Mouse (Mus musculus) erythroid progenitor cell, adult 5-6 weeks (primary cell): ENCODE measurements around the gene Gm20388. TPM values are rescaled to one million over a fixed set of nuclear protein-coding genes. Genes with fewer than 3 reads are reported as not detected.

ENCODE experiments used
- ATAC-seq: replicated peaks from 2 replicates; pipeline ENCODE4 v1.8.0; 2016; ENCODE audit warnings: moderate number of reproducible peaks, mild to moderate bottlenecking, moderate TSS enrichment, inconsistent platforms; ENCODE audit not compliant: poor library complexity, low FRiP score, severe bottlenecking
- total RNA-seq, 2 experiments: library from RNA; stranded (forward) in 1 of 2; stranded (reverse) in 1 of 2; fragments of 150-400 nt in 1 of 2; fragments of 186-747, 209-891 nt in 1 of 2; gene quantifications; 2 replicates each; pipeline versions ENCODE4 v1.2.3 to v1.2.4; 2015 to 2017; ENCODE audit warnings: low replicate concordance in 2 of 2

The Gm20388 gene
- total RNA-seq, 2 experiments from 2014 or later = 4.2 TPM; not detected in 1

DNA sequence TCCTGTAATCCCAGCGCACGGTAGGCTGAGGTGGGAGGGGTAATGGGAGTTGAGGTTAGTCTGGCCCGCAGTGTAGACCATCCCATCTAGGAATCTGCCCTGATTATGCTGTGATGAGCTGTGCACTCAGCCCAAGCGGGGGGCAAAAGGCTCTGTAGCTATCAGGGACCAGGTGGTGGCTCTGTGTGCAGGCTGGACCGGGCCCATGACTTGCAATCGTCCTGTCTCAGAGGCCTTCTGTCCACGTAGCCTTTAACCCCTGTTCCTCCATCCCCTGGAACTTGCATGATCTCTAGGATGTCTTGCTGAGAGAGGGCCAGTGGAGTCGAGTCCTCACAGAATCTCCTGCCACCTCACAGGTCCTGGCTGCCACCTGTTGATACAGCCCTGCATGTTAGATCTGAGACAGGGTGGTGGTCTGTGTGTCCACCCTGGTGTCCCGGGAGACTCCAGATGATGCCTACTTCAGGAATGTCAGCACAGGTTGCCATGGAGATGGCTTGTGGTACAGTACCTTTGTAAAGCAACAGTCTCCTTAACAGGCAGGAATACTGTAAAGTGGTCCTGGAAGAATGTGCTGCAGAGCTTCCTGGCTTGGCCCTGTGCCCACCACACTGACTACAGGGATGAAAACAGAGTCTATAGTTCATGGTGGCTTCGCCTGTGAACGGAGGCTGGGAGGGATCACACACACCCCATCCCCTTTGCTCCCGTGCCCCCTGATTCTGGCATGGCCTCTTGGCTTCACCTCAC, 4372.4 kb downstream of the Gm20388 start:
- no peak for ATAC-seq

DNA sequence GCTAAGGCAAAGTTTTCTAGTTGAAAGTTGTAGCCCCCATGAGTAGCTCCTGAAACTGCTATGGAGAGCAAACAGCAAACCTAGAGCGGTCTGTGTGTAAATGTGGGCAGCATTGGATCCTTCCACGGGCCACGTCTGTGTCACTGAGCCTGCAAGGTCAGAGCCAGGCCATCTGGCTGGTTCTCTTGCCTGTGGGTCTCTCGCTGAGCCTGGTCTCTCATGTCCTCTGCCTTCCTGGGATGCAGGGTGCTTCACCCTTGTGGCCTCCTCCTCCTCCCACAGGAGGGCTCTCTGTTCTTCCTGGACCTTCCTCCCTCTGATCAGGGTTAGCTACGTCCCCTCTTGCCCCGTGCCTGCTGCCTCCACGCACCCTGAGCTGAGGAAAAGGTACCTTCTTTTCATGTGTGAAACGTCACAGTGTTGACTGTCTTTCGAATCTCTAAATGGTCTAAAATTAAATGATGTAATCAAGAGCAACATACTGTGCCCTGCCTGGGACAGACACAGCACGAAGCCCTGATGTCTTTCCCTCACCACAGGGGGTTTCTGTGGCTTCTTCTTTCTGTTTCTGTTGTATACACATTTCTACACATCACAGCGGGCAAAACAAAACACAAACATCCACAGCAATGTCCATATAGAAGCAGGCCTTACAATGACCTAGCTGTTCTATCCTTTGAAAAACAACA, 4373.1 kb downstream of the Gm20388 start:
- ATAC-seq = no peak

DNA sequence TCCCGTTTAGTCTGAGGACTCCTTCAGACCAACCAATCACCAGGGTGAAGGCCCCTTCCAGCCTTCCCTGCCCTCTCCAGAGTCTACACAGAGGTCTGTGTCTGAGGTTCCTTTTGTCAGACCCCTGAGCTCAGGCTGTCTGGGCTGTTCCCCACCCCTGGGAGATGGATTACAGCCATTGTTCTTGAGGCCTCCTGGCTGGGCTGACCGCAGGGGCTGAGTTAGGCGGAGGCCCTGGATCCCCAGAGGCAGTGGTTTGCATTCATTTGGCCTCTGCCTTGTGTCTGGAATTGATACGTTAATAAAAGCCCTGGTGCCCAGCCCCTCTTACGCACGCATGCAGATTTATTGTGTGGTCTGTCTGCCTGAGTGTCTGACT, 4373.7 kb downstream of the Gm20388 start:
- no peak for ATAC-seq

DNA sequence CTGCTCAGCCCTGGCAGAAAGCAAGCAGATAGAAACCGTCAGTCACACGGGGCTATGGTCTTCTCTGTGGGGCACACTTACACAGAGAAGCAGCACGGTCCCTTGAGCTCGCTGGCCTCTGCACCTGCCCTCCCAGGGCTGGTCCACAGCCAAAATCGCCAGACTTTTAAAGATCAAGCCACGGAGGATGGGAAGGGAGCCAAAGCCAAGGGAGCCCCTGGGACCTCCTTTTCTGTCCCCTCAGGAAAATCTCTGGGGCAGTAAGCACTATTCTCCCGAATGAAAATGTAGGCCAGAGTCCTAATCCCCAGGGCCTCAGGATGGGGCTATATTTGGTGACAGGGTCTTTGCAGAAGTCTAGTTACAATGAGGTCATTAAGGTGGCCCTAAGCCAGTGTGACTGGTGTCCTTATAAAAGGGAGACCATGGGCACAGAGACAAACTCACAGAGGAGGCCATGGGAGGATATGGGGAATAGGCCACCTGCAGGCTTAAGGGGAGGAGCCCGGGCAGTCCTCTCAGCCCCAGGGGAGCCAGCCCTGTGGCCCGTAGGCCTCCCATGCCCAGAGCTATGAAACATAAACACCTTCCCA, 4374.4 kb downstream of the Gm20388 start:
- ATAC-seq = no peak

DNA sequence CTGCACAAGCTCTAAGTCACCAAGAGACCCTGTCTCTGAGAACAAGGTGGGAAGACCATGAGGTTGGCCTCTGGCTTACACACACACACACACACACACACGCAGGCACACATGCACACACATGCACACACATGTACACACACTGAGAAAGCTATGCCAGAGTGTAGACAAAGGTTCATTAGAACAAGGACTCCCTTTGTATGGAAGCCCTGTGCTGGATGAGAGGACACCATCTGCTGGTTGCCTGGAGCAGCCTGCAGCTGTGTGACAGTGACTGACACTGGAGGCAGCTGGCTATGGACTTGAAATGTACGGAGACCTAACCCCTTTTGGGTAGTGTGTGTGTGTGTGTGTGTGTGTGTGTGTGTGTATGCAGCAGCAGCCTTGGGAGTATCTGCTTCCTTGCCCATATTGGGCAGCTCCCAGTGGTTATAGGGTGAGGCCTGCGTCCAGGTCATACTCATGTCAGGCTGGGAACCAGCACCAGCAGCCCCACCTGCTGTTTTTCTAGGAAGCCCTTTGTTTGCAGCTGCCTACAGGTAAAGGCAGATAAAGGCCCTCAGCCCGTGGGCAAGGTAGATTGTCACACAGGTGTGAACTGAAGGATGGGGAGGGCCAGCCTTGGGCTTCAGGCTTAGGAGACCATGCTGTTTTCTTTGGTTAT, 4376.0 kb downstream of the Gm20388 start:
- no peak for ATAC-seq

DNA sequence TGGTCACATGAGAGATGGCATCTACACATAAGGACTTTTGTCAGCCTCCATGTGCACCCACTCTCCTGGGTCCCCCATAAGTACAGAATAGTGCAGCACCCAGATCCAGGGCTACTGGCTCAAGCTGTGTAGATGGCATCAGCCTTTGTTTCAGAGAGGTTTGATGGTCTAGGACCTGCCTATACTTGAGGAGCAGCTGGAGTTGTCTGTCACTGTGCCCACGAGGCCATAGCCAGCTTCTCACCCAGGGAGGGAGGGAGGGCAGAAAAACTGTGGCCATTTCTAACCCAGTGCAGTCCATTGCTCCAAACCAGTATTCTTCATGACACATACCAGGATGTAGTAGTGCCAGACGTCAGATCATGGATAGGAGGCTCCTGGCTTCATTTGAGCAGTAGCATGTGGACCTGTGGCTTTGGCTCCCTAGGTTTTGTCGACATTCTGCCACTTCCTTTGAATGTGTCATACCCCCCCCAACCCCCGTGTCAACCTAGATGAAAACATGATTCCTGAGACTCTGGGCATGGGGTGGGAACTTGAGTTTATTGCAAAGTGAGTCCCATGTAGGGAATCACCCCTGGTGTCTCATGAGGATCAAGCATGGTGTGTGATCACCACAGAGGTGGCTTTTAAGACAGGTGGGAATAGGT, 4377.7 kb downstream of the Gm20388 start:
- no peak for ATAC-seq

DNA sequence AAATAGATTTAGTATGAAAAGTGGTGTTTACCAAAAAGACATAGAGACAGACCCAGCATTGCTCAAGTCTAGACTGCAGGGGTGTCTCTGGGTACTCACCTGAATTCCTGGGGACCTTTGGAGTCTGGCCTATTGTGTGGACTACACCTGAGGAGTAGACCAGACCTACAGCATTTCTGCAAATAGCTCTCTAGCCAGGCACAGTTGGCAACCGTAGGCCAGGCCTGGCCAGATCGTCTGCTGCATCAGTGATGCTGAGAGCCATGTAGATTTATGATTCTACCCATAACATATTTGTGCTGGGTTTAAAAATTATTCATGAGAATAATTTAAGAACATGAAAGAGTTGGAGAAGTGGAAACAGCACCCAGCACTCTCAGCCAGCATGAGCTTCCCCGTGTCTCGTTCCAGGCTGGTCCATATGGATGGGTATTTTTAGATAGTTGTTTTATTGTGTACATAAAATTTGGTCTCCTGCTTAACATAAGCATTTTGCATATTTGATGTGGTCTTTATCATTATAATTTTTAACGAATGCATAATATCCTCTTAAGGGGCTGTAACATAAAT, 4378.9 kb downstream of the Gm20388 start:
- no peak for ATAC-seq

DNA sequence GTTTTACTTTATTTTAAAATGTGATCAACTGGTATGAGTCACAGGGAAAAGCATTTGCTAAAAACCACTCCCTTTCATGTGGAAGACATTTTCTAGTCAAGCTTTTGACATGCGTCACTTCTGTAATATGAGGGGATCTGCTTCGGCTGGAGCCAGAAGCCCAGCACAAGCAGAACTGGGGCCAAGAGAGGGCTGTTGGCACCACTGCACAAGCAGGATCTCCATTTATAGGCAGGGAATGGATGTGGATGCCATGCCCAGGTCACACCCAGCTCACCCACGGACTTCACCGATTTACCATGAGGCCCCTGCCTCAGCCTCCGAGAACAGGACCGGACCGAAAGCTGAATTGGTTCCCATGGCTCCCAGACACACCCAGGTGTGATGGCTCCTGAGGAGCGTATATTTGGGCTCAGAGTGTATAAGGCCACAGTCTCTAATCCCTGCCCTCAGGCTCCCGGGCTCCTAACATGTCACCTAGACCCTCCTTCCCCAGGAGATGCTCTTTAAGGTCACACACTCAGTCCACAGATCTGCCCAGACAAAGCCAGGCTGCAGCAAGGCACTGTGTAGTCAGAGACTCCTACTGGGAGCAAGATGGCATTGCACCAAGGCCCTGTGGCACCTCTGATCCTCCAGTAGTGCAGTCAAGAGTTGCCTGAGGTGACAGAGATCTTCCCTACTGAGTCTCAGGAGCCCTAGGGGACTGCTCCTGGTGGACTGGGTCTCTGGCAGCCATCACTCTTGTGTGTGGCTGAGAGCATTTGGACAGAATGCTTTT, 4380.5 kb downstream of the Gm20388 start:
- ATAC-seq = no peak

DNA sequence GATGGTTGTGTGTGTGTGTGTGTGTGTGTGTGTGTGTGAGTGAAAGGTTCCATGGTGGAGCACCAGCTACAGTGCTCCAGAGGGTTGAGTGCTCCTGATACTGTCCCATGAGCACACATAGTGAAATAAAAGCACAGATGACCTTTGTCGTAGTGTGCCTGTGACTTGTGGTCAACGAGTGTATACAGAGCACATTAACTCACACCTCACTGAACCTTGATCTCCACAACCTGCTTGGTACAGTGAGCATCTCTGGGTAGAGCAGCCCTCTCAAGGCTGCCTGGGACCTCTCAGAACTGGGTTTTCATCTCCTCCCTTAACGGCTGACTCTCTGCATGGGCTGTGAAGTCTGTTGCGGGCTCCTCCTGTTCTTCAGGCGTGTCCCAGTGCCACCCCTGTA, 4381.1 kb downstream of the Gm20388 start:
- ATAC-seq = no peak

DNA sequence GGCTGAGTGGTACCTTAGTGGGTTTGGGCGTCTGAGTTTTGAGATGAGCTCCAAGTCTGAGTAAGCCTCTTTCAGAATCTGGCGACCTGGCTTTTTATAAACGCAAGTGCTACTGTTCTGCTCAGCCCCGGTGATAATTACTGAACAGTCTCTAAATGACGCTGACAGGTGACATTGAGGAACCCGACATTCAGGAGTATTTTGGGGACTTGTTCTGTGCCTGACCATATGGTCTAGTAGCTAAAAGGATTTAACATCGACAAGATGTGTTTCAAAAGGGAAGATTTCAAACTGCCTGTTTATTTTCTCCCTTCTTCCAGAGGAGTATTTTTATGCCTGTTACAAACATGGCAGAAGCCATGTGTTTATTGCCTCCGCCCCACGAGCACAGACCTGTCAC, 4382.3 kb downstream of the Gm20388 start:
- ATAC-seq = no peak

DNA sequence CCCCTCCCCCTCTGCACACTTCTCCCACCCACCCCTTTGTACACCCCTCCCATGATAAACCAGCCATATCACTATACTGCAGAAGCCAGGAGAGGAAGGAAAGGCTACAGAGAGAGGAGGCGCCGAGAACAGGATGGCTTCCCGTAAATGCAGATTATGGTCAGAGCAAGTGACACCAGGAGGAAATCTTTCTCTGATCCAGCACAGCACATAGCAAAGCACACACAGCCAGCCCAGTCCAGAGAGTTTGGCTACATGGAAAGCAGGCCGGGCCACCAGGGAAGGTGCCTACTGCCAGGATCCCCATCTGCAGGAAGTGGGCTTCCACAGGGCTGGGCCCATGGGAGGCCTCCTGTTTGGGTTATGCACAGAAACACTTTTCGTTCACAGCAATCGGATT, 4383.8 kb downstream of the Gm20388 start:
- no peak for ATAC-seq

DNA sequence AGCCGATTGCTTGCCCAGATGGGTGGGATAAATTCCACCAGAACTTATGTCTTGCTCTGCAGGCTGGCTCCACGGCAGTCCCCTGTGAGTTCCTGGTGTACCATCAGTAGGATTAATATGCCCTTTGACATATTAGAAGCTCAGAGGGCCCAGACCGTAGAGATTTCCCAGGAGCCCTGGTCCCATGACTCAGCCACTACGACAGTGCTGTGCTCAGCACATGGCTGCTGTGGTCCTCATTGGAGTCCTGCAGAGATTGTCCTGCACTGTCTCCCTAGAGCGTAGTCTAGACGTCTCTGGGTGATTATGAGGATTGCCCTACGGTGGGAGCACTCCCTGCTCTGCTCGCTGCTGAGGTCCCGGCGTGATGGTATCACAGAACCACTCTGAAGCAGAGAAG, 4384.3 kb downstream of the Gm20388 start:
- no peak for ATAC-seq

DNA sequence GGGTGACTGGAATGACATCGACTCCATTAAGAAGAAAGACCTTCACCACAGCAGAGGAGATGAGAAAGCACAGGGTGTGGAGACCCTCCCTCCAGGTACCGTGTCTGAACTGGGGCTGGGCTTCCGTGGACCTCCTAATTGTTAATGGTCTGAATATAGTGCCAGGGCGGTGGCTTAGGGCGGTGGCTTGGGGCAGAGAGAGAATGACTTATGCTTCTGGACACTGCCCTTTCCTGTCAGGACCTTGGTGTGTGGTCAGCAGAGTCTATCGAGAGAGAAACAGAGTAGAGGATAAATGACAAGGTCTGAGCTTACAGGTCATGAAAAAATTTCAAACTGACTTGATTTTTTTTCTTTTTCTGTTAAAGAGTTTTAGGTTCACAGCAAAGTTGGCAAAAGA, 4384.7 kb downstream of the Gm20388 start:
- no peak for ATAC-seq

DNA sequence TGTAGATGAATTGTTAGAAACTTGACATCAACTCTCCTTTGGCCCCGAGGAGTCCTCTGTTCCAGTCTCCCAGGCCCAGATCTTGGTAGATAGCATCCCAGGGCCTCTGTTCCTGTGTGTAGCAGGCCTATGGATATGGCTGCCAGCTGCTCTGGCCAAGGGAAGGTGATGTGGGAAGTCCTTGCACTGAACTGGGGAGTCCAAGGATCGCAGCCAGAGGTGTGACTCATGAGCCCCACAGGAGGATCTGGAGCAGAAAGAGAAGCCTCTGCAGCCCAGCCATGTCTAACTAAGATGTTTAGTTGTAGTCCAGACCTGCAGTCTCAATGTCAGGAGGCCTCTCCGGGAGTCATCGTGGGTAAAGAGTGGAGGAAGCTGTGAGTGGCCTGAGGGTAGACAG, 4390.9 kb downstream of the Gm20388 start:
- no peak for ATAC-seq

DNA sequence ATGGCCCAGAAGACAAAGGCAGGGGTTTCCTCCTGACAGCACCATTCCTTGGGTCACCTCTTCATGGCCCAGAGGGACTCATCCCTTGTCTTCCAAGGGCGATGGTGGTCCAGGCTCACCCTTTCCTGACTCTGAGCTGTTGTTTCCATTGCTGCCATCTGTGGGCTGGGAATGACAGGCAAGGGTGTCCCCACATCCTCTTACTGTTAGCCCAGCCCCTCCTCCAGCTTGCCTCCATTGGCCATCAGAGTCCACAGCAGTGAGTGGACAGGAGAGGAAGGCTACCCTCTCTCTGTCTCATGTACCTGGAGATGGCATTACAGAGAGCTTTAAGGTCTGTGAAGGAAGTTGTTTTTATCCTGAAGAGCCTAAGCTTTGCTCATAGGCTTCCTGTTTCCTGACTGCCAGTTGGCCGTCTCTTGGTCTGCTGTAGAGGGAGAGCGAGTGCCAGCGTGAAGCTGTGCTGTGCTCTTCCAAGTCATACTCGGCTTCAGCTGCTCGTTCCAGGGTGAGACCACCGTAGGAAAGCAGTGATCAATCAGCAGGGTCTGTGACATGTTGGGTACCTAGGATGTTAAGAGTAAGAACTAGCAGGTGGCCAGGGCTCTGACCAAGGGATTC, 4391.4 kb downstream of the Gm20388 start:
- no peak for ATAC-seq

DNA sequence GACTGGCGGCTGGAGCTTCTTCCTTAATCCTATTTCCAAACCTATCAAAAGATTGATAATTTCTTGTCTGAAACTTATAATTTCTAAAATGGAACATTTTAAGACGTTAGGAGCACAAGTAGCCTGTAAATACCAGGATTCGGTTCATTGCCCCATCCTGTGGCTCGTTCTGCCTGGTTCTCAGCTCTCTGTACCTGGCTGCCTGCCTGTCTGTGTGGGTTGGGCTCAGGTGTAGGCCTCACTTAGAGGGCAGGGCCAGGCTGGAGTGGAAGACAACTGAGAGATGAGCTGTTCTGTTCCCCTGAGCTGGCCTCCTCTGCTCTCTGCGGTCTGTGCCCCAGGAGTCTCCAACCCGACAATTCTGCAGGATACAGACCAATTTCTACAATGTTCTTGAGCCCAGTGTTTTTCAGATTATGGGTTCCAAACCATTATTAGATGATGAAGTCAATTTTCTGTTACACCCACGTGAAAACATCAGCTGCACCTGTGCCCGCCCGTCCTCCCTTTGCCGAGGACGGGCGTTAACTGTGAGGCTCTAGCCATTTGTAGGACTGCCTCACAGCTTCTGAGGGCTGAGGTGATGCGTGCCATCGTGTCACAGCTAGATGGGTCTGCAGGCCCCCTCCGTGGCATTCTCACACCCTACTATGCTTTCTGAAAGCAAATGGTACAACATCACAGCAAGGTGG, 4392.7 kb downstream of the Gm20388 start:
- ATAC-seq = no peak

DNA sequence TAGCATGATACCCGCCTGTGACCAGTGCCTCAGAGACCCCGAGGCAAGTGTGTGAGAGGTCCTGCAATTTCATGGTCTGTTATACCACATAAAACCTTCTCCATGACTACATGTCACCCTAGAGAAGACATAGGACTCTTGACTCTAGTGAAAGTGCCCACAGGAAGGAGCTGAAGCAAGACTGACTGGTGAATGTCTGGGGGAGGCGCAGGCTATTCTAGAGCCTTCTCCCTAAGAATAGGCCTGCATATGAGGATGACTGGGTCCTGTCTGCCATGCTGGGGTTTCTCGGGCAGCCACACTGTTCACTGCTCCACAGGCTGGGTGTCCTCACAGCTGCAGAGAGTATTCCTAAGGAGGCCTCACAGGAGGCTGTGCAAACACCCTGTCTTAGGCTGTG, 4393.5 kb downstream of the Gm20388 start:
- ATAC-seq = no peak

DNA sequence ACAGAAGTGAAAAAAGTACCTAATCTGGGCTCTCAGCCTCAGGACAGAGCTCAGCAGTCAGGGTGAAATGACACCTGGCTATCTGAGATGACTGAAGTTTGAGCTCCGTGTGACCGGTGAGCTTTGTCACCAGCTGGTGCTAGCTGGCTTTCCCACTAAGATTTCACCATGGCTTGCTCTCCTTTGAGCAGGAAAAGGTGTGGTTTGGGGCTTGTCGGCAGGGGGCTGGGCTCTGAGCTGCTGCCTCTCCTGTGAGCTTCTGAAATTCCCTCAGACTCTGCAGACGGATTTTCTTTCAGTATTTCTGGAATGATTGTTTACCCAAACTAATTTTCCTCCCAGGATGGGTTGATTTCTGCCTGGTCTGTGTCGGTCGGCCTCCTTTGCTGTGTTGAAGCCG, 4395.9 kb downstream of the Gm20388 start:
- no peak for ATAC-seq
